Mouse (Mus musculus): ENCODE measurements around the gene Crlf1.
"Not testable (repeated sequence)": the region's sequence is repeated elsewhere in the genome, so short reads cannot be mapped to it uniquely, and the experiment has no call there.

The Crlf1 gene

DNA sequence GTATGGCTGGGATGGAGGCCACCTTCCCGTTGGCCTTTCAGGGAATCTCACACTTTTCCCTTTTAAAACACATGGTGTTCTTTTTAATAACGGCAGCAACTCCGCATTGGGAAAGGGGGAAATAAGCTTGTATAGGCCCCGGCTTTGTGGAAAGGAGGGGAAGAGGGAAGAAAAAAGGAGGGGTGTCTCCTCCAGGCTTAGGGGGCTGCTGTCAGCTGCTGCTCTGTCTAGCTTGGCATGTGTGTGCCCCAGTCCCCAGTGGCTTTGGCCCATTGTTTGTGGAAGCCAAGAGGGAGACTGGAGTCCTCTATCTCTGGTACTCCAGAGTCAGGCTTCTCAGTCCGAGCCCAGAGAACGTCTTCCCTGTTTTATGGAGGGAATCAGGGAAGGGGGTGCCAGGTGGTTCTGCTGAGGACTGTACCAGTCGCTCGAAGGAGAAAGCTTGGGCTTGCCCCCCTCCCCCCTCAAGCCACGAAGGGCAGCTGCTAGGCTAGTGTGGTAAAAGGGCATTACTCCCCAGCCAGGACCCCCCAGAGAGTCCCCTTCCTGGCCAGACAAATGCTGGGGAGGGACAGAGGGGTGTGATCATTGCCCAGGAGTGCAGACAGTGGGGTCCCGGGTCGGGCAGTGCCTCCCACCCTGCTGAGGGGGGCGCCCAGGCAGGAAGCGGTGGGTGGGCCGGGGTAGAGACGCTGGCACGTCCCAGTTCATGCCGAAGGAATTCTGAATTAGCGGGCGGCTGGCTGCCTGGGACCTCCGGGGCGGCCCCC lies 2.2 kb downstream of the Crlf1 start:
- no peak for DNase-seq (ENCODE audit: low spot score in 2 of 2)

DNA sequence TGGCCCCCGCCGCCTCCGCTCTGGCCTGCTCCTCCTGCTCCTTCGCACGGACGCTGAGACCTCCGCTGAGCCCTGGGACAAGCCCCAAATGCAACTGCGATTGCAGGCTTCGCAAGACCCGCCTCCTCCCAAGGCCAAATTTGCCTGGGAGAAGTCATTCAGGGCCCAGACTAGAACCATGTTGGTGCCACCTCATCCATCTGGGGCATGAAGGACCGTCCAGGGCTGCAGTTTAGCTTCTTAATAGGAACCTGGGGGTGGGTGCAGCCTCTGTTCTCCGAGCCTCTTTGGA lies 2.8 kb downstream of the Crlf1 start:
- DNase-seq (ENCODE audit: low spot score in 2 of 2) = no peak

GRCm38 (mm10) chr8:70500386-70501301 lies 7.7 kb downstream of the Crlf1 start:
- DNase-seq (ENCODE audit: low spot score in 2 of 2) = peak in 1 of 2 experiments; percentile 58

DNA sequence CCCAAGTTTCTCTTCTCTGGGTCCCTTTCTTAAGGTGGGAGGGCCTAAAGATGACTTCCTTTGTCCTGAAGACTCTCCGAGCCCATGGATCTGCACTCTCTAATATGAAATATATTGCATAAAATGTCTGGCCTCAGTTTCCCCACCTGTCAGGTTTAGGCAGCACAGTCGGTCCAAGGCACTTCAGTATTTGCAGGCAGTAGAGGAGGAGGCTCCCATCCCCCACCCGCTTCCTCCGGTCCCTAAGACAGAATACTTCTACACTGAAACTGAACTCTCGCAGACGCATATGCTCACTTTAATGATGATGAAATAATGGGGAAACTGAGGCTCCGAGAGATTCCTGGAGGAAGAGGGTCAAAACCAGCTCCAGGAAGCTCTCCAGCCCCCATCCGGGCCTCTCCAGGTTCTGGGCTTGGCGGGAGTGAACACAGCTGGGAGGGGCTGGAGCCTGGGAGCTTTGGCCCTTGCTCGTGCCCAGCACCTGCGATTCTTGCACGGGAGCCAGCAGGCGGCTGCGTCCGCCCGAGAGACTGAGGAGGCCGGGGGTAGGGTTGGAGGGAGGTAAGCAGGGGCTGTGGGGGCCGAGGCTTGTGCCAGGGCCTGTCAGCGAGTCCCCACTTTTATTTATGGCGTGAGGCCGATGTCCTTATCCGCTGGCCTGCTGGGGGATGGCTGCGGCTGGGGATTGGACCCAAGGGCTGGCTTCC lies 9.0 kb downstream of the Crlf1 start:
- no peak for DNase-seq (ENCODE audit: low spot score in 2 of 2)

DNA sequence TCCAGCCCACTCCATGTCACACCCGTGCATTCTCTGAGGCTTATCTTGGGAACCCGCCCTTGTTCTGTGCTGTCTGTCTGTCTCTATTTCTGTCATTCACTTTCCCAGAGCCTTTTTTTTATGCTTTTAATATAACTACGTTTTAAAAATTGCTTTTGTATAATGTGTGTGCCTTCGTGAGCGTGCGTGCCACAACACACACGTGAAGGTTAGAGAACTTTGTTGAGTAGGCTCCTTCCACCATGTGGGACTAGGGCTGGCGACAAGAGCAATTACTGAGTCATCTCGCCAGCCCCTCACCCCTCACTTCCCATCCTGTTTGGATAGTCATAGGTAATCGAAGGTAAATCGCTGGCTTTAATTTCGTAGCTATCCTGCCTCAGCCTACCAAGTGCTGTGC lies 9.6 kb downstream of the Crlf1 start:
- DNase-seq (ENCODE audit: low spot score in 2 of 2) = no peak

DNA sequence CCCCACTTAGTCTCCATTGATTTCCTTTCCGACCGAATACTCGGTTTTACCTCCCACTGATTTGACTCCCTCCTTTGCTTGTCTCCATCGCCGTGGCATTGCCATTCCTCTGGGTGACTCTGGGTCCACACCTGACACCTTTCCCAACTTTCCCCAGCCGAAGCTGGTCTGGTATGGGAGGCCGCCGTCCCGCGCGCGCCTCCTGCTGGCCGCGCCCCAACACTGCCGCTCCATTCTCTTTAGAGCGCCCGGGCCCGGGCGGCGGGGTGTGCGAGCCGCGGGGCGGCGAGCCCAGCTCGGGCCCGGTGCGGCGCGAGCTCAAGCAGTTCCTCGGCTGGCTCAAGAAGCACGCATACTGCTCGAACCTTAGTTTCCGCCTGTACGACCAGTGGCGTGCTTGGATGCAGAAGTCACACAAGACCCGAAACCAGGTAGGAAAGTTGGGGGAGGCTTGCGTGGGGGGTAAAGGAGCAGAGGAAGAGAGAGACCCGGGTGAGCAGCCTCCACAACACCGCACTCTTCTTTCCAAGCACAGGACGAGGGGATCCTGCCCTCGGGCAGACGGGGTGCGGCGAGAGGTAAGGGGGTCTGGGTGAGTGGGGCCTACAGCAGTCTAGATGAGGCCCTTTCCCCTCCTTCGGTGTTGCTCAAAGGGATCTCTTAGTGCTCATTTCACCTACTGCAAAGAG lies 10.2 kb downstream of the Crlf1 start:
- peak in 1 of 2 experiments; percentile 58 for DNase-seq (ENCODE audit: low spot score in 2 of 2)

DNA sequence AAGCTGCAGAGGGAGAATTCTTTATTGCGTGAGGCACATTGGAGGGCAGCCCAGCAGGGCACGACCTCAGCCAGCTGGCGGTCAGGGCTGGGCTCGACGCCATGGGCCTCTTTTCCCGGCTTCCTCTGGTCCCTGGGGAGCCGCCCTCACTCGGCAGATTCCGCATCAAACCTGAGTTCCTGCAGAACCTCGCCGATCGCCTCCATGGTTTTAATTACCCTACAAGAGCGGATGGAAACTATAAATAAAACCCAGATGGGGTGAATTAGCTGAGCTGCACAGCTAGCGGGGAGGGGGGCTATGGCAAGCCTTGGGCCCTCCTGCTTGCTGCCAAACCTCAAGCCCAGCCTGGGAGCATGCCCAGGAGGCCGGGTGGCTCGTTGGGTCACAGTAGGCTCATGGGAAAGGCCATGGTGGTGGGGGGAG lies 11.3 kb downstream of the Crlf1 start:
- no peak for DNase-seq (ENCODE audit: low spot score in 2 of 2)

GRCm38 (mm10) chr8:70504851-70505250 lies 11.9 kb downstream of the Crlf1 start:
- DNase-seq (ENCODE audit: low spot score in 2 of 2) = peak; percentile 79 to 84

DNA sequence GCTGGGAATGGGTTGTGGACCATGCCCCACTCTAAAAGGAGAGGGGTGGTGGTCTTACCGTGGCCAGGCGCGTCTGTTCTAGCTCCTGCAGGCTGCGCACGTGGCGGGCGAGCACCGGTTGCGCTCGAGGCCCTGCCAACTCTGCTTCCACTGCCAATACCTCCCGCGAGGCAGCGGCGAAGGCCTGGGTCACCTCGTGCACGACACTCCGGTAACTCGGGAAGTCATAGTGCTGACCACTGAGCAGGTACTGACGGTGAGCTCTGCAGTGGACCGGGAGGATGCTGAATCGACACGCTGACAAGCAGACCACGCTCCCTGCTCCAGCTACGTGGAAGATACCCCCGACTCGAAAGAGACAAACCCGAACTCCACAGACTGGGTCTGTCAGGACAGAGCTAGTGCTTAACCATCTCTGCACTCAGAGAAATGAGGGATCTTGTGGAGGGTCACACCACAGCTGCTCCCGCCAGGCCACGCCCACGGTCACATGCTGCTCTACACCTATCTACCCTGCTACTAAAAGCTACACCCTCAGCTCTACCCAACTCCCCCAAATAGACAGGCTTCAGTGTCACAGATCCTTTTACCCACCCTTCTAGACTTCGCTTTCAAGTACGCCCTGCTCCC lies 12.9 kb downstream of the Crlf1 start:
- DNase-seq (ENCODE audit: low spot score in 2 of 2) = no peak

DNA sequence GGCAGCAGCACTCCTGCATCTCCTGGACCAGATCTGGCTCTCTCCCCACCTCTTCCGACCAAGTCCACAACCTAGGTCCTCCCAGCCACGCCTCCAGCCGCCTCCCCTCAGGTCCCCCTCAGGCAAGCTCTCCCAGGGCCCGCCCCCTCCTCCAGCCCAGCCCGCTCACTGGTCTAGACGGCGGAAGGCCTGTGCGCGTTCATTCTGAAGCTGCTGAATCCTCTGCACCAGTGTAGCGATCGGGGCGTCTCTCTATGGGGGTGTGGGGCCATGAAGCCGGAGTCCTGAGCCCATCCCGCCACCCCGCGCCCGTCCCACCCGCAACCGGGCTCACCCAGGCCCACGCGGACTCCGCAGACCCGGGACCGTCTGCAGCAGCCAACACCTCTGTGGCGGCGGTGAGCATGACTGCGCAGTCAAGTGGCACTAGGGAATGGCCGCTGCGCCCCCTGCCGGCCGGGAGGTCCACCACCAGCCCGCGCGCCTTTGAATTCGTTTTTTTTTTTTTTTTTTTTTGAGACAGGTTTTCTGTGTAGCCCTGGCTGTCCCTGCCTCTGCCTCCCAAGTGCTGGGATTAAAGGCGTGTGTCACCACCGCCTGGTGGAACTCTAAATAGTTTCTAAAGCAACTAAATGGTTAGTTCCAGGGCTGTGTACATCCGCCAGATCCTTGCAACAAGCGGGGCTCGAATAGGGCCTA lies 13.5 kb downstream of the Crlf1 start, which contains the start of gene Rex1bd:
Rex1bd (minus strand) TSS at position 425 of the 699 bp plus-strand sequence.
- peak; percentile 91 to 93 for DNase-seq (ENCODE audit: low spot score in 2 of 2)

- DNase-seq (ENCODE audit: low spot score in 2 of 2) = no peak
Measured at GRCm38 (mm10) chr8:70507027-70507393, 14.1 kb downstream of the Crlf1 start.

DNA sequence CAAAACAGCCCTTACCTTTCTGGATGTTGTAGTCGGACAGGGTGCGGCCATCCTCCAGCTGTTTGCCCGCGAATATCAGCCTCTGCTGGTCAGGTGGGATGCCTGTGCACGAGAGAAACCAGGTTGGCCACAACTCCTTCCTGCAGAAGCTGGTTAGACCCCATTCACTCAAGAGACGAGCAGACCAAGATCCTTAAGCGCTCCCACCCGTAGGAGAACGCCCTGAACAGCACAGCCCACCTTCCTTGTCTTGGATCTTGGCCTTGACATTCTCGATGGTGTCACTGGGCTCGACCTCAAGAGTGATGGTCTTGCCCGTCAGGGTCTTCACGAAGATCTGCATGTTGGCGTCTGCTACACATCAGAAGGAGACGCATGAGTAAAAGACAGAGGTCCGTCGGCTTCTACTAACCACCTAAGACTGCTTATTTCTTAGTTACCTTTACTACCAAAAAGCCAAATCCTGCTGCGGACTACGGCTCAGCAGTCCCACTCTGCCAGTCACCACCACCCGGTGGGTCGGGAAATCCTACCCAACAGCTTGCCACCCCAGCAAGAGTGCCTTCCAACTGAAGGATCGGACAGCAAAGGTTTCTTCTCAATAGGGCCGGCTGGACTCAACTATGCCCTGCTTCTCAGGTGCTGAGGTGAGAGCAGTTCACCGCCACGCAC lies 16.5 kb downstream of the Crlf1 start:
- DNase-seq (ENCODE audit: low spot score in 2 of 2) = no peak

GRCm38 (mm10) chr8:70510228-70510915 lies 17.4 kb downstream of the Crlf1 start, which contains the start of gene Uba52:
Uba52 (minus strand) TSS chr8:70510801.
- DNase-seq (ENCODE audit: low spot score in 2 of 2) = peak; percentile 97

DNA sequence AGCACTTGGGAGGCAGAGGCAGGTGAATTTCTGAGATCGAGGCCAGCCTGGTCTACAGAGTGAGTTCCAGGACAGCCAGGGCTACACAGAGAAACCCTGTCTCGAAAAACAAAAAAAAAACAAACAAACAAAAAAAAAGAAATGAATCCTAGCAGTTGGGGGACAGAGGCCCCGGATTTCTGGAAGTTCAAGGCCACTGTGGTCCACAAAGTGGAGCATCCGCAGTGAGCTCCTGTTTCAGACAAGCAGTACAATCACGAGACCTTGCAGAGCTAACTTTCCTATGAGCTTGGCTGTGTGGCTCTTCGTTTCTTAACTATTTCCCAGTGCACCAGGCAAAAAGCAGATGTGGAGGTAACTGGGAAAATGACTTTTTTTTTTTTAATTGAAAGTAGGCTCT lies 18.2 kb downstream of the Crlf1 start:
- DNase-seq (ENCODE audit: low spot score in 2 of 2) = not testable (repeated sequence)

DNA sequence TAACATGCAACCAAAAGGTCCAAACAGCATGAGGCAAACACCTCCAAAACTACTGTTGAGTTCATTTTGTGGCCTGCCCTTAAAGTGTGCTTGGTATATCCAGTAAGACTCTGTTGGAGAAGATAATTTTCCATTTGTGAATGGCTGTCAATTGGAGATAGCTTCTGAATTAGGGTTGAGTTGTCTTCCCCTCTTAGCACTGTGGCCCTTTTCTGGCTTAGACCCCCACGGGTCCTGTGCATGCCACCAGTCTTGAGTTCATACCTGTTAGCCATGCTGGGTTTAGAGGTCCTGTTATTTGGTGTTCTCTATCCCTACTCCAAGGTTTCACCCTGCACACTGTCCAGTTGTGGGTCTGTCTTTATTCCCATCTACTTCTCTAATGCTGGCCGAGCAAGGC lies 18.8 kb downstream of the Crlf1 start:
- DNase-seq (ENCODE audit: low spot score in 2 of 2) = no peak

GRCm38 (mm10) chr8:70512253-70512903 lies 19.4 kb downstream of the Crlf1 start:
- no peak for DNase-seq (ENCODE audit: low spot score in 2 of 2)

DNA sequence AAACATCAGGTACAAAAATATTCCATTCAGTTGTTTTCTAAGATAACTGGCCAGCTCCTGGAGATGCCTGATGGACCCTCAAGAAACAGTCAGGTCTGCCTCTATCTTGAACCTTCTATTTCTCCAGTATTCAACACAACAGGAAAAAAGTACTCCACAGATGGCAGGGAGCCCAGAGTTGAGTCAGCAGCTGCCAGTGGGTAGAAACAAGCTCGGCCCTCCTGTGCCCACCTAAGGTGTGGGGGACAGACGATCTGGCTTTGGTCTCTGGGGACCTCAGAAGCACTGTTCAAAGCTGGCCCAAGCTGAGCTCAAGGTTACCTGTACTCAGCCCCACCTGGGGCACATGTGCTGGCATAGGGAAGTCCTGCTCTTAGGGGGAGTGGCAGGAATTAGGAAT lies 20.5 kb downstream of the Crlf1 start:
- DNase-seq (ENCODE audit: low spot score in 2 of 2) = no peak

GRCm38 (mm10) chr8:70517940-70518643 lies 25.1 kb downstream of the Crlf1 start:
- no peak for DNase-seq (ENCODE audit: low spot score in 2 of 2)
